Mouse (Mus musculus) C2C12 (cell line): ENCODE measurements around the gene 4933402D24Rik. TPM values are rescaled to one million over a fixed set of nuclear protein-coding genes. Genes with fewer than 3 reads are reported as not detected.

ENCODE experiments used
- H3K27me3 ChIP-seq: one replicate; pipeline ENCODE4 v1.6.1; 2011; ENCODE audit not compliant: control insufficient read depth, insufficient read depth, insufficient read length
- H3K36me3 ChIP-seq: one replicate; pipeline ENCODE4 v1.6.1; 2011; ENCODE audit not compliant: control insufficient read depth, insufficient read depth
- H3K4me3 ChIP-seq: one replicate; pipeline ENCODE4 v1.5.1; 2011; ENCODE audit warnings: mild to moderate bottlenecking, control low read depth; ENCODE audit not compliant: poor library complexity, insufficient read depth, severe bottlenecking
- H3K79me2 ChIP-seq: one replicate; pipeline ENCODE4 v1.6.1; 2011; ENCODE audit not compliant: control insufficient read depth, insufficient read depth
- H3K79me3 ChIP-seq: one replicate; pipeline ENCODE4 v1.6.1; 2011; ENCODE audit warnings: low read depth, control low read depth
- H3ac ChIP-seq: one replicate; pipeline ENCODE3; 2011; ENCODE audit warnings: low read depth; ENCODE audit not compliant: control insufficient read depth, insufficient read length
- CEBPB ChIP-seq: IDR thresholded peaks from one replicate; pipeline ENCODE4 v1.6.1; 2011; ENCODE audit warnings: low read depth, mild to moderate bottlenecking, control low read depth, moderate library complexity
- CTCF ChIP-seq: IDR thresholded peaks from one replicate; pipeline ENCODE4 v1.5.1; 2011; ENCODE audit not compliant: control insufficient read depth, insufficient read depth, insufficient read length
- FOSL1 ChIP-seq: IDR thresholded peaks from one replicate; pipeline ENCODE4 v1.8.0; 2011; ENCODE audit warnings: mild to moderate bottlenecking, low read length; ENCODE audit not compliant: poor library complexity, insufficient read depth, severe bottlenecking
- MAX ChIP-seq: IDR thresholded peaks from one replicate; pipeline ENCODE4 v1.6.1; 2011; ENCODE audit warnings: mild to moderate bottlenecking, control low read depth
- MYOD1 ChIP-seq: IDR thresholded peaks from one replicate; pipeline ENCODE4 v1.6.1; 2011; ENCODE audit warnings: low read depth; ENCODE audit not compliant: control insufficient read depth, insufficient read length
- MYOG ChIP-seq: IDR thresholded peaks from one replicate; pipeline ENCODE4 v1.6.1; 2011; ENCODE audit not compliant: control insufficient read depth, insufficient read length; ENCODE audit errors: extremely low read depth
- USF1 ChIP-seq: IDR thresholded peaks from one replicate; pipeline ENCODE4 v1.6.1; 2011; ENCODE audit warnings: low read depth, mild to moderate bottlenecking, control low read depth, moderate library complexity
- polyA plus RNA-seq: library from polyadenylated mRNA; unstranded; fragments of >200 nt; fragmentation: generic; extraction: Trizol; gene quantifications from one replicate; pipeline ENCODE4 v1.2.1, GENCODE M21; 2012; ENCODE audit warnings: missing spikeins

4933402D24Rik gene
- polyA plus RNA-seq, 1 experiment = 0.12 TPM

GRCm38 (mm10) chr1:63770309-63770708, 1.2 kb upstream of the 4933402D24Rik start:
- Histone ChIP-seq H3K36me3 (no peaks in the 10 kb centered on the region), H3K27me3 (no peaks in the 10 kb centered on the region), H3K79me3 (no peaks in the 10 kb centered on the region), H3K79me2 (no peaks in the 10 kb centered on the region), H3K4me3 (no peak overlapping the region), H3ac (no peak overlapping the region)
- TF ChIP-seq MYOG (no peak), CTCF (no peak), USF1 (no peak), FOSL1 (no peak), MAX (no peak), MYOD1 (no peak), CEBPB (no peak)

GRCm38 (mm10) chr1:63768112-63768511, 955 bp downstream of the 4933402D24Rik start:
- no peak for TF ChIP-seq MYOD1
- no peak for TF ChIP-seq MAX
- TF ChIP-seq FOSL1 = no peak
- no peak for TF ChIP-seq CTCF
- no peak for TF ChIP-seq MYOG
- TF ChIP-seq USF1 = no peak
- TF ChIP-seq CEBPB = no peak
- H3K79me3 ChIP-seq = no peaks in the 10 kb centered on the region
- no peaks in the 10 kb centered on the region for H3K27me3 ChIP-seq
- H3K36me3 ChIP-seq = no peaks in the 10 kb centered on the region
- no peak overlapping the region for H3K4me3 ChIP-seq
- H3ac ChIP-seq = no peak overlapping the region
- no peaks in the 10 kb centered on the region for H3K79me2 ChIP-seq

DNA sequence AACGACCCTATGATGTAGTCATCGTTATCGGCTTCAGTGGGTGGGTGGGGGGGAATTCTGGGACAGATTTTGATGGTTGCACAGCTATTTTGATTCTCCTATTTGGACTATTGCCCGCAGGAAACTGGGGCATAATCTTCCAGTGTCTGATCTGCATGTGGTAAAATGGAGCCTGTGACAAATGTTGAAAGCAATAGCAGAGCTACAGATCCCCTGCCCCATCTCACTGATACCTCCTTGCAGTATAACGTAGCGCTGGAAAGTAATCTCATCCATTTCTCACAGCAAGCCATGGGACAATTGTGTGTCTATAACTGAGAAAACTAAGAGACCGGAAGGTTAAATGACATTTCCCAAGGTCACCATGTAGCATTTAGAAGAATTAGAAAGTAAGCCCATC, 4.7 kb downstream of the 4933402D24Rik start:
- TF ChIP-seq CEBPB = no peak
- no peak for TF ChIP-seq MYOD1
- no peak for TF ChIP-seq MAX
- no peak for TF ChIP-seq MYOG
- no peak for TF ChIP-seq USF1
- no peak for TF ChIP-seq CTCF
- TF ChIP-seq FOSL1 = no peak
- Histone ChIP-seq H3K27me3 (no peaks in the 10 kb centered on the region), H3K79me2 (no peaks in the 10 kb centered on the region), H3ac (no peak overlapping the region), H3K79me3 (no peaks in the 10 kb centered on the region), H3K4me3 (no peak overlapping the region), H3K36me3 (no peaks in the 10 kb centered on the region)

GRCm38 (mm10) chr1:63763881-63764386, 5.1 kb downstream of the 4933402D24Rik start:
- H3K79me3 ChIP-seq = no peaks in the 10 kb centered on the region
- TF ChIP-seq MAX (no peak), CTCF (no peak), FOSL1 (no peak), USF1 (no peak)
- no peak overlapping the region for H3ac ChIP-seq
- no peaks in the 10 kb centered on the region for H3K36me3 ChIP-seq
- H3K27me3 ChIP-seq = no peaks in the 10 kb centered on the region
- H3K79me2 ChIP-seq = no peaks in the 10 kb centered on the region
- no peak overlapping the region for H3K4me3 ChIP-seq

DNA sequence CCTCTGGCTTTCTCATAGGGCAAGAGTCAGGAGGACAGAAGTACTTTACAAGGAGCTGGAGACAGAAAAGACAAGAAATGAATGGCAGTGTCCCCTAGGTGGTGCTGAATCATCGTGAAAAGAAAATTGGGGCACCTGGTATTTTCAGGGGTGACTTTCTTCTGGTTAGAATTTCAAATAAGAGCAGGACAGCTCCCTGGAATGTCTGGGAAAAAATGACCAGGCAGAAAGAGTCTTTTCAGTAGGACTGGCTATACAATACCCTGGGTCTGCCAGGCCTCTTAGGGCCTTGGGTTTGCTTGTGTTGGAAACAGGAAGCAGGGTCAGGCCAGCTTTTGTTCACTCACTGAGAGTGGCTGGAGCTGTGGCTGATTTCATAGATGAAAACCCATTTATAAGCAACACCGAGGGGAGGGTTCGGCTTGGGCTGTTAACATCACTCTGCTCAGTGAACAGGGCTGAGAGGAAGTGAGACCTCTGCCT, 5.8 kb downstream of the 4933402D24Rik start:
- no peak for TF ChIP-seq USF1
- no peak for TF ChIP-seq MYOD1
- no peak for TF ChIP-seq MAX
- TF ChIP-seq FOSL1 = no peak
- TF ChIP-seq CTCF = no peak
- Histone ChIP-seq H3ac (no peak overlapping the region), H3K79me3 (no peaks in the 10 kb centered on the region), H3K4me3 (no peak overlapping the region), H3K27me3 (no peaks in the 10 kb centered on the region), H3K79me2 (no peaks in the 10 kb centered on the region), H3K36me3 (no peaks in the 10 kb centered on the region)

GRCm38 (mm10) chr1:63756005-63756404, 13.1 kb downstream of the 4933402D24Rik start:
- Histone ChIP-seq H3K36me3 (peaks cover 36% of the 10 kb centered on the region), H3K79me3 (no peaks in the 10 kb centered on the region)

More at GRCm38 (mm10) chr1:63756005-63756404, 13.1 kb downstream of the 4933402D24Rik start:
- TF ChIP-seq USF1 (no peak), CTCF (no peak), MYOG (no peak), CEBPB (no peak), MYOD1 (no peak), FOSL1 (no peak), MAX (no peak)
- H3K27me3 ChIP-seq = no peaks in the 10 kb centered on the region
- no peak overlapping the region for H3K4me3 ChIP-seq
- no peak overlapping the region for H3ac ChIP-seq
- no peaks in the 10 kb centered on the region for H3K79me2 ChIP-seq
